Mouse (Mus musculus): ENCODE data around the gene Fmo1.

GRCm38 (mm10) chr1:162819280-162819679 is 47.1 kb downstream of the Fmo1 start:
- TF ChIP-seq POLR2A (IDR thresholded peaks at IDR 0.05; ENCODE audit: control insufficient read depth, extremely low read depth, insufficient read depth, low read length, poor library complexity) (no peak), CTCF (IDR thresholded peaks at IDR 0.05; ENCODE audit: borderline replicate concordance, control insufficient read depth, extremely low read depth, insufficient read depth, low read length, poor library complexity) (no peak)

All from thymus, adult 2 months (tissue).